Mouse (Mus musculus): ENCODE results near the gene Gpr18.

Gene Gpr18

GRCm38 (mm10) chr14:121897773-121898172 is 17.8 kb downstream of the Gpr18 start:
- peaks cover 14% of the 10 kb centered on the region for H3K4me1 ChIP-seq (replicated peaks; ENCODE audit: low read depth, low read length)
- H3K4me3 ChIP-seq (replicated peaks; ENCODE audit: low read length), result no peak overlapping the region
- H3K36me3 ChIP-seq (ENCODE audit: insufficient read depth, low read length), result peaks cover 12% of the 10 kb centered on the region; the same call in 1 of the 2 replicates
- no peaks in the 10 kb centered on the region for H3K27me3 ChIP-seq (ENCODE audit: insufficient read depth, low read length)
- TF ChIP-seq NANOG (IDR thresholded peaks at IDR 0.05; ENCODE audit: borderline replicate concordance, low read length) (no peak), POU5F1 (IDR thresholded peaks at IDR 0.05; ENCODE audit: borderline replicate concordance, low read length) (no peak), CTCF (conservative IDR thresholded peaks at IDR 0.05; ENCODE audit: low read length) (no peak)
- no peaks in the 10 kb centered on the region for H3K9me3 ChIP-seq (ENCODE audit: low read length)

GRCm38 (mm10) chr14:121896126-121897090 is 19.2 kb downstream of the Gpr18 start:
- H3K4me3 ChIP-seq (replicated peaks; ENCODE audit: low read length), result no peak overlapping the region
- peaks cover 7% of the 10 kb centered on the region; the same call in 1 of the 2 replicates for H3K36me3 ChIP-seq (ENCODE audit: insufficient read depth, low read length)
- H3K4me1 ChIP-seq (replicated peaks; ENCODE audit: low read depth, low read length), result peaks cover 22% of the 10 kb centered on the region
- no peaks in the 10 kb centered on the region for H3K9me3 ChIP-seq (ENCODE audit: low read length)
- H3K27me3 ChIP-seq (ENCODE audit: insufficient read depth, low read length), result no peaks in the 10 kb centered on the region
- no peak for TF ChIP-seq POU5F1 (IDR thresholded peaks at IDR 0.05; ENCODE audit: borderline replicate concordance, low read length)
- no peak for TF ChIP-seq NANOG (IDR thresholded peaks at IDR 0.05; ENCODE audit: borderline replicate concordance, low read length)
- no peak for TF ChIP-seq CTCF (conservative IDR thresholded peaks at IDR 0.05; ENCODE audit: low read length)

GRCm38 (mm10) chr14:121895316-121895715 is 20.3 kb downstream of the Gpr18 start:
- Histone ChIP-seq H3K27me3 (ENCODE audit: insufficient read depth, low read length) (no peaks in the 10 kb centered on the region), H3K4me3 (replicated peaks; ENCODE audit: low read length) (no peak overlapping the region), H3K4me1 (replicated peaks; ENCODE audit: low read depth, low read length) (peaks cover 30% of the 10 kb centered on the region), H3K36me3 (ENCODE audit: insufficient read depth, low read length) (peaks cover 5% of the 10 kb centered on the region; the same call in 1 of the 2 replicates), H3K9me3 (ENCODE audit: low read length) (no peaks in the 10 kb centered on the region)
- TF ChIP-seq POU5F1 (IDR thresholded peaks at IDR 0.05; ENCODE audit: borderline replicate concordance, low read length), result no peak
- TF ChIP-seq CTCF (conservative IDR thresholded peaks at IDR 0.05; ENCODE audit: low read length), result no peak

DNA sequence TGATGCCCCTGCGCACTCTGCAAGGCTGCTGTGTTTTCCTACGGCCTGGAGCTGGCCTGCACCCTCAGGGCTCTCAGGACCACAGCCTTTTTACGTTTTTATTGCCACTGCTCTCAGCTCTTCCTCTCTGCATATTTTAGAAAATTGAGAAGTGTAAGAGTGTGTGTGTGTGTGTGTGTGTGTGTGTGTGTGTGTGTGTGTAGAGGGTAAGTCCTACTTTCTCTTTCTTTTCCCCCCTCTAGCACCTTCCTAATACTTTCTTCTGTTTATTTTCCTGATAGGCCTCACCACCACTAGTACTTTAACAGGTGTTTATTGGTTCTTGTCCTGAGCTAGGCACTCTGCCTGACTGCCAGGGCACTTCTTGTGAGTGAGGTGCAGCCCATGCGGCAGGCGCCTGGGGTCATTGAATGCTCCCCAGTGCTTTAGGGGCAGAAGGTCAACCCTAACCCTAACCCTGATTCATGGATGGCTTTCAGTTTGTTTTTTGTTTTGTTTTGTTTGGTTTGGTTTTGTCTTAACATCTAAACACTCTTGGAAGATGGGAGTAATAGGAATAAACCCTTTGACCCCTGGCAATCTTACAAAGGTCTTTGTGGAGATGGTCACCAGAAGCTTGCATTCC is 21.0 kb downstream of the Gpr18 start:
- Histone ChIP-seq H3K9me3 (ENCODE audit: low read length) (no peaks in the 10 kb centered on the region), H3K27me3 (ENCODE audit: insufficient read depth, low read length) (no peaks in the 10 kb centered on the region), H3K4me1 (replicated peaks; ENCODE audit: low read depth, low read length) (peaks cover 31% of the 10 kb centered on the region), H3K4me3 (replicated peaks; ENCODE audit: low read length) (no peak overlapping the region), H3K36me3 (ENCODE audit: insufficient read depth, low read length) (peaks cover 5% of the 10 kb centered on the region; the same call in 1 of the 2 replicates)
- TF ChIP-seq POU5F1 (IDR thresholded peaks at IDR 0.05; ENCODE audit: borderline replicate concordance, low read length) (no peak), NANOG (IDR thresholded peaks at IDR 0.05; ENCODE audit: borderline replicate concordance, low read length) (no peak), CTCF (conservative IDR thresholded peaks at IDR 0.05; ENCODE audit: low read length) (no peak)

- Histone ChIP-seq H3K36me3 (ENCODE audit: insufficient read depth, low read length) (peaks cover 5% of the 10 kb centered on the region; the same call in 1 of the 2 replicates), H3K9me3 (ENCODE audit: low read length) (no peaks in the 10 kb centered on the region), H3K27me3 (ENCODE audit: insufficient read depth, low read length) (no peaks in the 10 kb centered on the region), H3K4me1 (replicated peaks; ENCODE audit: low read depth, low read length) (peaks cover 25% of the 10 kb centered on the region), H3K4me3 (replicated peaks; ENCODE audit: low read length) (no peak overlapping the region)
- TF ChIP-seq NANOG (IDR thresholded peaks at IDR 0.05; ENCODE audit: borderline replicate concordance, low read length) (no peak), POU5F1 (IDR thresholded peaks at IDR 0.05; ENCODE audit: borderline replicate concordance, low read length) (no peak), CTCF (conservative IDR thresholded peaks at IDR 0.05; ENCODE audit: low read length) (no peak)
Measured at GRCm38 (mm10) chr14:121893747-121894146, 21.8 kb downstream of the Gpr18 start.

GRCm38 (mm10) chr14:121884150-121884797 is 31.3 kb downstream of the Gpr18 start:
- H3K9me3 ChIP-seq (ENCODE audit: low read length), result no peaks in the 10 kb centered on the region
- peaks cover 22% of the 10 kb centered on the region for H3K36me3 ChIP-seq (ENCODE audit: insufficient read depth, low read length)
- TF ChIP-seq POU5F1 (IDR thresholded peaks at IDR 0.05; ENCODE audit: borderline replicate concordance, low read length), result no peak
- no peak for TF ChIP-seq CTCF (conservative IDR thresholded peaks at IDR 0.05; ENCODE audit: low read length)
- TF ChIP-seq NANOG (IDR thresholded peaks at IDR 0.05; ENCODE audit: borderline replicate concordance, low read length), result no peak
- H3K27me3 ChIP-seq (ENCODE audit: insufficient read depth, low read length), result no peaks in the 10 kb centered on the region
- H3K4me3 ChIP-seq (replicated peaks; ENCODE audit: low read length), result no peak overlapping the region
- peaks cover 79% of the 10 kb centered on the region for H3K4me1 ChIP-seq (replicated peaks; ENCODE audit: low read depth, low read length)

- Histone ChIP-seq H3K4me3 (replicated peaks; ENCODE audit: low read length) (no peak overlapping the region), H3K36me3 (ENCODE audit: insufficient read depth, low read length) (peaks cover 22% of the 10 kb centered on the region), H3K4me1 (replicated peaks; ENCODE audit: low read depth, low read length) (peaks cover 67% of the 10 kb centered on the region), H3K27me3 (ENCODE audit: insufficient read depth, low read length) (no peaks in the 10 kb centered on the region), H3K9me3 (ENCODE audit: low read length) (no peaks in the 10 kb centered on the region)
- TF ChIP-seq CTCF (conservative IDR thresholded peaks at IDR 0.05; ENCODE audit: low read length) (no peak), NANOG (IDR thresholded peaks at IDR 0.05; ENCODE audit: borderline replicate concordance, low read length) (no peak), POU5F1 (IDR thresholded peaks at IDR 0.05; ENCODE audit: borderline replicate concordance, low read length) (no peak)
Measured at GRCm38 (mm10) chr14:121881211-121881610, 34.4 kb downstream of the Gpr18 start.
